Mouse (Mus musculus) thymus, adult 2 months (tissue): ENCODE data around the gene Efcab9. TPM values are rescaled to one million over a fixed set of nuclear protein-coding genes. Genes with fewer than 3 reads are reported as not detected.

Source experiments
- DNase-seq: peaks from one replicate; pipeline ENCODE4 v3.0.0; 2021
- H3K27ac ChIP-seq: fragments of 200-500 bp; 2 replicates; pipeline ENCODE4 v1.5.1; 2012; ENCODE audit warnings: low read length, control low read depth; ENCODE audit not compliant: control insufficient read depth, insufficient read depth
- H3K27me3 ChIP-seq: fragments of 200-500 bp; 2 replicates; pipeline ENCODE4 v1.6.1; 2012; ENCODE audit warnings: mild to moderate bottlenecking, low read length, moderate library complexity, mixed read lengths; ENCODE audit not compliant: control insufficient read depth, insufficient read depth
- H3K36me3 ChIP-seq: fragments of 200-500 bp; 2 replicates; pipeline ENCODE4 v1.6.1; 2012; ENCODE audit warnings: mild to moderate bottlenecking, low read length, moderate library complexity; ENCODE audit not compliant: control insufficient read depth, insufficient read depth
- H3K4me1 ChIP-seq: fragments of 200-500 bp; replicated peaks from 2 replicates; pipeline ENCODE4 v1.6.1; 2012; ENCODE audit warnings: low read length; ENCODE audit not compliant: control insufficient read depth, insufficient read depth
- H3K4me3 ChIP-seq: fragments of 200-500 bp; 2 replicates; pipeline ENCODE4 v1.5.1; 2012; ENCODE audit warnings: mild to moderate bottlenecking, low read length, control low read depth, moderate library complexity; ENCODE audit not compliant: control insufficient read depth, insufficient read depth
- CTCF ChIP-seq: fragments of 200-500 bp; IDR thresholded peaks from 2 replicates; pipeline ENCODE4 v1.5.1; 2012; ENCODE audit warnings: mild to moderate bottlenecking, control low read depth, low read length, moderate library complexity, borderline replicate concordance; ENCODE audit not compliant: control insufficient read depth, poor library complexity, insufficient read depth; ENCODE audit errors: extremely low read depth
- POLR2A ChIP-seq: fragments of 200-500 bp; IDR thresholded peaks from 2 replicates; pipeline ENCODE4 v1.6.1; 2012; ENCODE audit warnings: mild to moderate bottlenecking, low read length, control low read depth, moderate library complexity; ENCODE audit not compliant: control insufficient read depth, poor library complexity, insufficient read depth; ENCODE audit errors: extremely low read depth
- WGBS: fragments of 180-500 bp; shearing (Covaris S2); methylation state at CpG from one replicate; pipeline ENCODE4 v1.1.7; 2018; 5-methylcytosine and 5-hydroxymethylcytosine counted together
- polyA plus RNA-seq: library from polyadenylated mRNA; depleted of rRNA; stranded (reverse); fragments of >200 nt; gene quantifications from 2 replicates; pipeline ENCODE4 v1.2.3, GENCODE M21; 2012

The Efcab9 gene
- polyA plus RNA-seq, 1 experiment = 0.71 TPM

DNA sequence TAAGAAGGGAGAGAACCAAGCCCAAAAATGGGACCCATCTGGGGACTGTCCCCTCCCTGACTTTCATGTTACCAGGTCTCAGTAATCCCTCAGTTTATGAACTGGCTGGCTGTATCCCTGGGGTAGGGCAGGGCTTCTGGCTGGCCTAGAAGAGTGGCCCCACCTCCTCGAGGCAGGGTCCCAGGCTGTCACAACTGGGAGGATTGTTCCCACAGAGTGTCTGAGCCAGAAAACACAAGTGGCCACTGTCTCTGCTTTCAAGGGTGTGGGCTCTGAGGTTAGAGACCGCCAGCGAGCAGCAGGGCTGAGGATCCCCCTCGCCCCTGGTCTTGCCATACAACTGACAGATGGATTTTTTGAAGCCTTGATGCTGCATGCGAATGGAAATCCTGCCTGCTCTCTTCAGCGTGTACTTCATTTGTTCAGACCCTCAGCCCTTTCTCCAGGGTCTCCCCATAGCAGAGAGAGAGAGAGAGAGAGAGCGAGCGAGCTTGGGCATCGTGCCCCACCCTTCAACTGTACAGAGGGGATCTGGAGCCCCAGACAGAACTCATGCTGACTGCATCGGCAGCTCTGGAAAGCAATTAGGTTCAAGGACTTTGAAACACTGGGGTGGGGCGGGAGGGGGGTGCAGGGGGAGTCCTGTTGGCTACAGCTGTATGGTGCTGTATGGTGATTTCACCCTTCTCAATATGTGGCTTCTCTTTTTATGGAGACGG is 19.9 kb upstream of the Efcab9 start:
- Histone ChIP-seq H3K36me3 (no peaks in the 10 kb centered on the region), H3K4me3 (no peak overlapping the region), H3K27ac (no peak overlapping the region), H3K27me3 (no peaks in the 10 kb centered on the region), H3K4me1 (peaks cover 48% of the 10 kb centered on the region)
- no peak for TF ChIP-seq CTCF
- no peak for TF ChIP-seq POLR2A
- 83% methylated on average over 12 of the region's 12 CpGs for WGBS
- DNase-seq = no peak

DNA sequence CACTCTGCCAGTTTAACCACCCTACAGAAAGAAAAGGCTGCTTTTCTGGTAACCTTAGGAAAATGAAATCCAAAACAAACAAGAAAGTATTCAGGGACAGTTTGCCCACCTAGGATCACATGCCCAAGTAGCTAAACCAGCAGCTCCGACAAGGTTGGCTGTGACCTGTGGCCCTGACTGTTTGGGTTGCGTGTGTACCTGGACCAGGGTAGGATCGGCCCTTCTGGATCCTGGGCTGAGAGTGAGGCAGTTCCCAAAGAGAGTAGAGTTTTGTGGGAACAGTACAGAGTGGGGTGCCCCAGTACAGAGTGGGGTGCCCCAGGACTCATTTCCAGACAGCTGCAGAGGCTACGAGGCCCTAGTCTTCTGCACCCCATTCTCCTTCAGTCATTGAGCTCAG is 19.2 kb upstream of the Efcab9 start:
- no peak for TF ChIP-seq CTCF
- no peak for TF ChIP-seq POLR2A
- H3K27ac ChIP-seq = no peak overlapping the region
- 95% methylated on average over 4 of the region's 4 CpGs for WGBS
- H3K4me3 ChIP-seq = no peak overlapping the region
- no peaks in the 10 kb centered on the region for H3K36me3 ChIP-seq
- peaks cover 48% of the 10 kb centered on the region for H3K4me1 ChIP-seq
- no peak for DNase-seq
- H3K27me3 ChIP-seq = no peaks in the 10 kb centered on the region

DNA sequence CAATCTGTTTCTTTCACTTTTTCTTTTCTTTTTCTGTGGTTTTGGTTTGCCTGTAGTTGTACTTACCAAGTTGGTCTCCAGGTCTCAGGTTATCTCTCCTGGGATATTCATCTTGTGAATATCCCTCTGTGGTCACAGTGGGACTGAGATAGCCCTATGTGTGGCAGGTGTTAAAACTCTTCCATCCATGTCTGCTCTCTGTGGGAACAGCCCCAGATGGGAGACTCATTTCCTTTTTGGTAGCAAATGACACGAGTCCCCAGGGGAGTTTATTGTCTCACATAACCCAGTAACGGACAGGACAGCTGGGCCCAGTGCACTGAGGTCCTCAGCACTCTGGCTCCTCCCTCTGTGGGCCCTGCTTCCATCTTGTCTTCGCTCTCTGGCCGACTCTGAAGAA is 18.2 kb upstream of the Efcab9 start:
- H3K4me1 ChIP-seq = peaks cover 43% of the 10 kb centered on the region
- H3K4me3 ChIP-seq = no peak overlapping the region
- DNase-seq = no peak
- H3K27ac ChIP-seq = no peak overlapping the region
- WGBS = 69% methylated on average over 4 of the region's 4 CpGs
- no peak for TF ChIP-seq POLR2A
- TF ChIP-seq CTCF = no peak
- no peaks in the 10 kb centered on the region for H3K36me3 ChIP-seq
- no peaks in the 10 kb centered on the region for H3K27me3 ChIP-seq

DNA sequence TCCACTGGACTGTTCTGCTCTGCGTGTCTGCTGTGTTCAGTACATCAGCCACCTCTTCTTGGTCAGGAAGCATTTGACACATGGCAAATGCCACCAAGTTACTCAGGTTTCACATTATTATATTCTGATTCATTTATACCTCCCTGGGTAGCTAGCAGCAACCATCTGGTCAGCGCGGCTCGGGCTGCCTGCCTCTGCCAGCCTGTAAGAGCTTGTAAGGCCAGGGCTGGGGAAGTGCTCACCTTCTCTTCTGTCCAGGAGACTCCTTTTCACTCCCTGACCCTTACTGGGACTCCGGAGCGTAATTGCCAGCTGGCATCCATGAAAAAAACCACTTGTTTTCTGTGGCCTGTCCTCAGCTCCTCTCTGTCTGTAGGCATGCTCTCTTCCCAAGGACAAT is 17.4 kb upstream of the Efcab9 start:
- H3K4me1 ChIP-seq = peaks cover 43% of the 10 kb centered on the region
- DNase-seq = no peak
- 94% methylated on average over 6 of the region's 6 CpGs for WGBS
- H3K36me3 ChIP-seq = no peaks in the 10 kb centered on the region
- no peak overlapping the region for H3K27ac ChIP-seq
- TF ChIP-seq CTCF (no peak), POLR2A (no peak)
- H3K27me3 ChIP-seq = no peaks in the 10 kb centered on the region
- no peak overlapping the region for H3K4me3 ChIP-seq

DNA sequence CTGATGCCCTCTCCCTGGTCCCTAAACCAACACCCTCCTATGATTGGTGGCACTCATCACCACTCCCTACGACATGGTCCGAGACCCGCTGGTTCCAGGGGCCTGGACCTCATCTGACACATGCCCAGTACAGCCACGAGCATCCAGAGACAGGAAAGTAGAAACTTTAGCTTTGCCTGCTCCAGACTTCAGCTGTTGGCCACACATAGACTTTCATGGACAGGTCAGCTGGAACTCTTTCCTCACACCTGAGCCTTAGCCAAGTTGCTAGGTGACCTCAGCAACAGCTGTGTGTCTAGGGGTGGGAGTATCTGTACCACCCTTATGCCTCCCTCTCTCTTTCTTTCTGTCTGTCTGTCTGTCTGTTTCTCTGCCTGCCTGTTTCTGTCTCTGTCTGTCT is 16.4 kb upstream of the Efcab9 start:
- no peak overlapping the region for H3K27ac ChIP-seq
- H3K27me3 ChIP-seq = no peaks in the 10 kb centered on the region
- WGBS = 96% methylated on average over 4 of the region's 4 CpGs
- H3K4me1 ChIP-seq = peaks cover 43% of the 10 kb centered on the region
- DNase-seq = no peak
- no peaks in the 10 kb centered on the region for H3K36me3 ChIP-seq
- no peak for TF ChIP-seq POLR2A
- TF ChIP-seq CTCF = no peak
- H3K4me3 ChIP-seq = no peak overlapping the region

DNA sequence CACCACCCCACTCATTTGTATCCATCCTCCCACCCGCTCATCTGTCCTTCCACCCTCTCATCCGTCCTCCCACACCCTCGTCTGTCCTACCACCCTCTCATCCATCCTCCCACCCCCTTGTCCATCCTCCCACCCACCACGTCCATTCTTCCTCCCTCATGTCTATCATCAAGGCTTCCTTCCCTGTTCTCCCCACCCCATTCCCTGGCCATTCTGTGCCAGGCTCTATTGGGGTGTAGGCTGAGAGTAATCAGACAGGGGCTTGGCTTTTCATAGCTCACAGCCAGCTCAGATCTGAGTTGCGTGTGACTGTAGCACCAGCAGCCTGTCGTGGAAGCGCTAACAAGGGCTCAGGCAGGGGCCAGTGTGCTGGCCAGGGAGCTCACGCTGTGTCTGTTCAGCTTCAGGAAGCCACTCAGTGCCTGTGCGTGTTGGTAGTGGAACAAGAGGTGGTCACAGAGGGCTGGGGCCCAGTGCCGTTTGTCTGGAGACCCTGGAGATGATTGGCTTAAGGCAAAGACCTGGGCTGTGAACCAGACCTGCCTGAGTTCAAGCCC is 15.6 kb upstream of the Efcab9 start:
- Histone ChIP-seq H3K4me3 (no peak overlapping the region), H3K27ac (no peak overlapping the region), H3K4me1 (peaks cover 43% of the 10 kb centered on the region), H3K36me3 (no peaks in the 10 kb centered on the region), H3K27me3 (no peaks in the 10 kb centered on the region)
- WGBS = 90% methylated on average over 10 of the region's 10 CpGs
- no peak for DNase-seq
- TF ChIP-seq POLR2A (no peak), CTCF (no peak)

DNA sequence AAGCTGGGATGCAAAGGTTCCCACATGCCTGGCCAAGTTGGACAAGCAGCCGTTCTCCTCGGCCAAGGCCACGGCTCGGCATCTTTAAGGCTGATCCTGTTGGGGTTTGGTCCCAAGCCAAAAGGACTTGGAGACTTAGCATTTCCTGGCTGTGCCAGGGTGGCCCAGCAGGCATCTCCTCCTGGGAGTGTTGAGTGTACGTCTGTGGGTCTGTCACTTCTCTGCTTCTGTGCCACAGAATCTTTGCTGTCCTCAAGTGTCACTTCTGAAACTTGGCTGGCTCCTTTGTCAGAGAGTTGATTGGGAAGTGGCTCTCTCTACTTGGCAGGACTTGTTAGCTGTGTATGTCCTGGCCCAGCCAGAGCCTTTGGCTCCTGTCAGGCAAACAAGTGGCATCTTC is 14.6 kb upstream of the Efcab9 start:
- no peak overlapping the region for H3K4me3 ChIP-seq
- 94% methylated on average over 5 of the region's 5 CpGs for WGBS
- H3K36me3 ChIP-seq = no peaks in the 10 kb centered on the region
- peaks cover 43% of the 10 kb centered on the region for H3K4me1 ChIP-seq
- DNase-seq = no peak
- H3K27me3 ChIP-seq = no peaks in the 10 kb centered on the region
- no peak for TF ChIP-seq CTCF
- TF ChIP-seq POLR2A = no peak
- H3K27ac ChIP-seq = no peak overlapping the region
